Mouse (Mus musculus): ENCODE measurements at regions not wholly inside any gene's neighbourhood (a gene's known extent, or its start where the extent isn't known, plus 50 kb on each side); places are given as distances from the start of the nearest gene placed in this dataset.

DNA sequence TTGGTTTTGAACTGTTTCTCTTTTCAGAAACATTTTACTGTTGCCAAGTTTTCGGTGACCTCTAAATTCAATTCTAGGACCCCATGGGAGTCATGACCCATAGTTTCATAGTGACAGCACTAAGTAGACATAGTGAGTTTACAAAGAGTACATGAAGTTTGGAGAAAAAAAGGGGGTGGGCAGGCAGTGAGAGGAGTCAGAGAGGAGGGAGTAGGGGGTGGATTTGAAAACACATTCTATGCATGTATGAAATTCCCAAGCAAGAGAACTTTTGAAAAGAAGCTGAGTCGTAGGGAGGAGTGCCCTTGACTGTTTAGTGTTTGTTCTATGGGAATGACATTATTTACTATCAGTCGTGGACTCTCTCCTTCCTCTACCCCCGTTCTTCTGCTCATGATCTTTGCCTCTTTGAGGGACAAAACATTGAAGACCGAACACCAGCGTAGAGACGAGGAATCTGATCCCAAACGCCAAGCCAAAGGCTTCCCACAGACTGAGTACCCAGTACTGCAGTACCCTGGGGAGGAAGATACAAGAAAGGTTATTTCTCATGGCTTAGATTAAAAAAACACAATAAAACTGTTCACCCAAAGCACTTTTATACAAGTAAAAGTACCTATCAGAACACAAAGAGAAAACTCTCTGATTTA, 229.1 kb upstream of the Map3k1 start:
- no peak for DNase-seq (ENCODE audit: low spot score in 2 of 2)

DNA sequence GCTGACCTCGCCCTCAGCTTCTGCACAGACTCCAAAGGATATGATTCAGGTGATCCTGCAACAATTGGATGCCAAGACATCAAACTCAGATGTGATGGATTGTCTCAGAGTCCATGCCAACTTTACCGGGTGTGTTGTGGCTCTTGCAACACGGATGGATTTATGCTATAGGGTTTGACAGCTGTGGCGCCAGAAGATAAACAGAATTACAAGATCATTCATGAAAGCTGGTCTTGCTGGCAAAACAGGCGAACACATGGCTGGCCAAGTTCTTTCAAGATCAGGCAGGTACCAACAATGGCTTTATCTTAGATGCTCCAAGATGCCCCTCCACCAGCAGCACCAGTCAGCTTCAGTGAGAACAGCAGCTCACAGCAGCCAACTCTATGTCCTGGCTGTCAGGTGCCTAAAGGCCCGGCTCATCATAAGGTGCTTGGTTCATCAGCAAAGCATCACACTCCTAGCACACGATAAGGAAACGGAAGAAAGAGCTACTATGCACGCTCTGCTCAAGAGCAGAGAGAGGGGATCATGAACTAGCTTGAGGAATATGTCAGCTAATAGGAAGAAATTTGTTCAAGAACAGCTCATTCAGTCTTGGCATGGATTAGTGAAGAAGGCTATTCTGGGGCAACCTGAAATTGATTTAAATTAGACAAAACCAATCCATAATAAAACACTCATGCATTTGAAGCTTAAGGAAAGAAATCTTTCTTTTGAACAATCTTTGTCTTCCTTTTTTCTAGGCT, 229.9 kb upstream of the Map3k1 start:
- no peak for DNase-seq (ENCODE audit: low spot score in 2 of 2)

DNA sequence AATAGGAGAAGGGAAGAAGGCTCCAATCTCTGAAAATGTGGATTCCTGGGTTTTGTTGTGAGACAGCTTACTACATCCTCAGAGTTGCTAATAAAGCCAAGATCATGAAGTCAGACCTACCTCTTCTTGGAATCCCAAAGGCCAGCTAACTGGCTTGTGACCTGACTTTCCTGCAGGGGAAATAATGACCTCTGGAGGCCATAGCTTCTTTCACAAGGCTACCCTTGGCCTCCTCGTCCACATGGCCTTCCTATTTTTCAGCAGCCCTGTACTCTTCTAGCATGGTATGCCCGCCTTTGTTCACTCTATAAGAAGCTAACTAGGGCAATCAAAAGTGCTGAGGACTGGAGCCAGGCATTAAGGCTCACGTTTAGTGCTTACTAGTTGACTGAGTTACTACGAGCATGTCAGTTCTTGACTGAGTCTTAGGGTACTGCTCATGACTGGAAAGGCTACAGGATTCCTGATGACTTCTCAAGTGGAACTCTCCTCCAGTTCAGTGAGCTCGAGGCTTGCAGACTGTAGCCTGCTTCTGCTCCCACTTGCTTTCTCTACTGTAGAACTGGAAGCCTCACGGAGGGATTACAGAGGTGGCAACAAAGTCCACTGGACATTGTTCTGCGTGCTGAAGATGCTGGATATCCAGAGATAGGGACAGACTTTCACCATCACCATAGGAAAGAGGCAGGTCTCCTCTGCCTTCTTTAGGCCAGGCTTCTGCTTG, 230.8 kb upstream of the Map3k1 start:
- DNase-seq (ENCODE audit: low spot score in 2 of 2), result no peak

DNA sequence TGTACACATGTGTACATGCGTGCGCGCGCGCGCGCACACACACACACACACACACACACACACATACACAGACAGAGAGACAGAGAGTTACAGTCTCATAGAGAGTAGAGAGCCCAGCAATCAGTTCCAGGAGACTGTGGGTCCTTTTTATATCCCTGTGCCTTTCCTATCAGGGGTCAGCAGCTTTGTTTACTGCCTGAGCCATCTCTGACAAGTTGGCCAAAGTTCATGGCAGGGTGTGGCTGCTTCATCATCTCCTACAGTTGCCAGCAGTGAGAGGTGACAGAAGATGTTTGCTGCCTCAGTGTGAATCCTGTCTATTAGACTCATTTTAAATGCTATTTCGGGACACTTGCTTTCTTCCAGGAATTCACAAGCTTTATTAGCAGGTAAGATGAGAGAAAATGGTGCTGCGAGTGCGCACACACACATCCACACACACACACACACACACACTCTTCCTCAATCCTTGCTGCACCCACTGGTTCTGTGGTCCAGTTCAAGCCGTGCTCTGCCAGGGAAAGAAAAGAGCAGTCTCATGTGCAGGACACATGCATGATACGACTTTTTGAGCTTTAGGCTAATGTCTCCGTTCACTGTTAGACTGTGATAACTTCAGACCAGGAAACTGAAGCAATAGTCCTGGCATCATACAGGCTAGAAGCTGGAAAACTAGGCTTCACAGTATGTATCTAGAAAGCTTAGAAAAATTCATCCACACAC, 234.9 kb upstream of the Map3k1 start:
- no peak for DNase-seq (ENCODE audit: low spot score in 2 of 2)

DNA sequence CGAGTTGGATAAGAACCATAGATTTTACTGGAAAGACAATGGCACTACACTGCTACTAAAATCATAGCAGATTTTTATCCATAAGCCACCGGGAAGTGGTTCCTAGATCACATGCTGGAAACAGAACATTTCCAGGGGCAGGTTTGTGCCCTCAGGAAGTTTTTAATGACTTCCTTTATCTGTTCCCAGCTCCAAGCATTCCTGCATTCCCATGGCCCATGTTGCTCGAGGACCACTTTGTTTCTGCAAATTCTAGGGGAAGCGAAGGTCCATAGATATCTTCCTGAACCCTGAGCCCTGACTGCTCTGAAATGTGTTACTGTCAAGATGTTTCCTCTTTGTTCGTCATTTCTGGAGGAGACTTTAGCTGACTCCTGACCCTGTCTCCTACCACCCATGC, 235.6 kb upstream of the Map3k1 start:
- no peak for DNase-seq (ENCODE audit: low spot score in 2 of 2)

DNA sequence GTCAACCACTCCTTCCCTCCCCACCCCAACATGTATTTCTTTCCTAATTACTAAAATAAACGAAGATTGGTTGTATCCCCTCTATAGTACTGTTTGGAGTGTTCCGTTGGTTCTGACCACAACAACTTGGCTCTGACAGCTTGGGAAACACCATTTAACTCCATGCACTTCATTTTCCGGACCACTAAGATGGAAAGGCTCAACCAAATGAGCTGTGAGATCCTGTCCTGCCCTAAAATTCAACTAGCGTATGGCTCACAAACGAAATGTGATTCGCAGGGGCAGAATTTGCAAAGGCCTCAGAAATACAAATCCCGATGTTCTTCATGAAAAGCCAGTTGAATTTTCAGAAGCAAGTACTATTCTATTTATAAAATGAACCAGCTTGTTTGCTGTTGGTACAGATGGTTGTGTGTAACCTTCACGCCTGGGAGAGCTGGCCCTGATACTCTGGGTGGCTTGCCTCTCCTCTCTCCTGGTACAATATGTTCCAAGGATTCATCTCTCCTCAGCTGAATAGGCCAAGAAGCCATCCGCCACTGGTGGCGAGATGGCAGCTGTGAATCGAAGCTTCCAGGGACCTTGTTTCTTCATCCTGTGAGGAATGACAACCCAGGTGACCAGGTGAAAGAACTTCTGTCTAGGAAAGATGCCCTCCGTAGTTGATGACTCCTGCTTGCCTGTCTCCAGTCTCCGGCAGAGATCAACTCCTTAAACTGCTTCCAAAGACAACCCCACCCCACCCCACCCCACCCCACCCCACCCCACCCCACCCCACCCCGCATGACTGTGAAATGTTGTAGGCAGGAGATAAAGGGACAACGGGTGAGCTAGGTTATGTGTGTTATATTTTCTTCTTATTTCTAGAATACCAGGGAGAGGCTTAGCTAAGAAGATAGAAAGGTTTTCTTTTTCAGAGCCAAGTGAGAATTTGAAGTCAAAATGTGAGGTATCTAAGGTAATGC, 237.7 kb upstream of the Map3k1 start:
- DNase-seq (ENCODE audit: low spot score in 2 of 2), result no peak

DNA sequence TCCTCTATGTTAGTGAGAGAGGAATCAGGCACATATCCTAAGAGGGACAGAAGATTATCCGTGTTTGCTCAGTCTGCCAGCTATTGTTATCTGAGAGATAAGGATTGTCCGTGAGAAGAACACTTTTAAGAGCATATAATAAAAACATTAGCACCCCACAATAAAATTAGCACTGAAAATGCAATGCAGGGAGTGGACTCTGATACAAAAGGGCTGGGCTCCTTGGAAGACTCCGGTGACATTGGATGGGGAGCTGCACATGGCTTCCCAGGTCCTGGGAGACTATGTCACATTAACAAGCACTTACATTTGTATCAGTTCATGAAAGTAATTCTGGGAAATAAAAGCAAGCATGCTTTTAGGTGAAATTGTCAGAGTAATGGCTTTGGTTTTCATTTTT, 238.6 kb upstream of the Map3k1 start:
- DNase-seq (ENCODE audit: low spot score in 2 of 2), result no peak

DNA sequence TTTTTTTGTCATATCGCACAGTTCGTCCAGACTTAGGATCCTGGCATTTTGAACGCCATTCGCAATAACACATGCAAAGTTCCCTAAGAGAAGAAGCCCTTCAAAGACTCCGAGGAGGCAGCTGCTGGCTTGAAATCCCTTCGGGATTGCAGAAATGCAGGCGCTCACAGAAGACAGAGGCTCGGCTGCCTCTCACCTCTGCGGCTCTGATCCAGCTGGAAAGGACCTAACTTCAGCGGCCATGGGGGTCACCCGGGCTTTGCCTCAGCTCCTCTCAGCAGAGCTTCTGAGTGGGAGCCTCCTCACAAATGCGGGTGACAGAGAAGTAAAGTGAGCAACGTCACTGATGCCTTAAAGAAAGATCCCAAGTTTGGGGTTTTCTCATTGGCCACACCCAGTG, 239.1 kb upstream of the Map3k1 start:
- DNase-seq (ENCODE audit: low spot score in 2 of 2), result no peak

DNA sequence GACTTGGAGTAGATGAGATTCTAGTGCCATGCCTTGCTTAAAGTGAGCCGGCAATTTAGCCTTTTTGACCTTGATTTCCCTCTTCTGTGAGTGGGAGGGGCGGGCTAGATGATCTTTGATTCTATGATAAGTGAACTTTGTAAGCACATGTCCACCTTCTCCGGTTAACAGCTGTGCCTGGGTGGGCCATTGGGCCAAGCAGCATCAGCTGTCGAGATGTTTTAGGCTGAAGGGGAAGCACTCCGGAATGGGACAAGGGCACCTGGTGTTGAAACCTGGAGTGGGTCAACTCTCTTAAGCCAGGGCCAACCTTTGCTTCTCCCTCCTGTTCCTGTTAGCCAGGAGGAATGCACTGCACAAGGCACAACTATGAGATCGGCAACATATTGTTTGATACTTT, 239.5 kb upstream of the Map3k1 start:
- DNase-seq (ENCODE audit: low spot score in 2 of 2), result no peak

DNA sequence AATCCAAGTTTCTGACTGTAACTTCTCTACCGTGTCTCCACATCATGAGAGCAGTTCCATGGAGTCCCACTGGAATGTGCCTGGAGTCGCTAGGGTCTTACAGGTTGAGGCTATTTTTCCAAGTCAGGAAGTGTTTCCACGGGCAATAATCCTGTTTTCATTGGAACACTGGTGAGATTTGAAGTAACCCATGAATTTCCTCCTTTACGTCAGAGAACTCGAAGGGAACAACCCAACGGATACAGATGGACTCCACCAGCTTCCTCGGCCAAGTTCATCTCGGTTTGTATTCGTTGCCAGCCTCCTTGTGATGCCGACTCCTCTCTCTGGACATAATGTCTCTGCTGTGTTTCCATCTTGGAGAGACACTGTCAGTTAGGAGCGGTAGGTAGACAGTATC, 237.4 kb upstream of the Ankrd55 start:
- no peak for DNase-seq (ENCODE audit: low spot score in 2 of 2)

DNA sequence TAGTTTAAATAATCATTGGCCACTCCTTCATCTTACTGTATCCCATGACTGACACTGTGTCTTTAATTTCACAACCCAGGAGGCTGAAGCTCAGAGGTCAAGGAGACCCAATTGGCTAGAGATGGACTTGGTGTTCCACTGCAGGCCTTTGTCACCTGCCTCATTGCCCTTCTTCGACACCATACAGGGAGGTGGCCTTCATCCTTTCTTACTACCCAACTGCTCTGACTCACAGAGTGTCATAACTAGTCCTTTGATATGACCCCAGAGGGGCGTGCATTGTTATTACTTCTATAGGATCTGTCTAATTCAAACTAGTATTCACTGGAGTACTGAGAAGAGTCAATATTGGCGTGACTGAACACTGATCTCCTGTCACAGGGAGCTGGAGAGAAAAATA, 236.2 kb upstream of the Ankrd55 start:
- no peak for DNase-seq (ENCODE audit: low spot score in 2 of 2)

DNA sequence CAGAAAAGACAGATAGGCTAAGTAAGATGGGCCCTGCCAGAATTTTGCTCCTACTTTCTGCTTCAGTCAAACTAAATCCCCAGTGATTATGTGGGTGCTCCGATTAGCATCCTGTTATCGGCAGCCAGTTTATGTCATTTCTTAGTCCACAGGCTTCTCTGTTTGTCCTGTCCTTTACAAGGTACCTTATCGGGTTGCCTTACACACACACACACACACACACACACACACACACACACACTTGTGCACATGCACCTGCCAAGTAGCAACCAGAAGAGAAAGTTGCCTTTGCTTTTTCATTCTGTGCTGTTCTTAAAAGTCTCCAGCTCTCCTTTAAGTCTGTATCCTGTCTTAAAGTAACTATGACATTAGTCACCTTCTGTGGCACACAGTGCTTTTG, 235.8 kb upstream of the Ankrd55 start:
- DNase-seq (ENCODE audit: low spot score in 2 of 2), result no peak

DNA sequence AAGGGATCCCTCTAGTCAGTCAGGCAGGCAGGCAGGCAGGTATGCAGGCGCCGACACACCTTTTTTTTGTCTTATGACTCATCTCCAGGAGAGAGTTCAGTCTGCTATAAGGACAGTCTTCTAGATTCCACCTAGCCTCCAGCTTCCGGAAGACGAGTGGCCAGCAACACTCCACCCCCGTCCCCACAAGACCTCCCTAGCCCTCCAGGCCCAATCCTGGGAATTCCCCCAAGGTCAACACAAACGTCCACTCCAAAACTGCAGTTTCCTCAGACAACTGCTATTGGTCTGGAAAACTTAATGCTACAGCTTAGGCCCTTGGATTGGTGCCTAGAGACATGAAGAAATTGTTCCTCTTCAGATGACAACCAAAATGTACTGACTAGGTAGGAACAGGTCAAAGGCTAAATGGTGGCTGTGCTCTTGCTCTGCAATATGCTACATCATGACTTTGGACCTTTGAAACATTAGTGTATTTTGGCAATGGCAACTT, 233.3 kb upstream of the Ankrd55 start:
- no peak for DNase-seq (ENCODE audit: low spot score in 2 of 2)

DNA sequence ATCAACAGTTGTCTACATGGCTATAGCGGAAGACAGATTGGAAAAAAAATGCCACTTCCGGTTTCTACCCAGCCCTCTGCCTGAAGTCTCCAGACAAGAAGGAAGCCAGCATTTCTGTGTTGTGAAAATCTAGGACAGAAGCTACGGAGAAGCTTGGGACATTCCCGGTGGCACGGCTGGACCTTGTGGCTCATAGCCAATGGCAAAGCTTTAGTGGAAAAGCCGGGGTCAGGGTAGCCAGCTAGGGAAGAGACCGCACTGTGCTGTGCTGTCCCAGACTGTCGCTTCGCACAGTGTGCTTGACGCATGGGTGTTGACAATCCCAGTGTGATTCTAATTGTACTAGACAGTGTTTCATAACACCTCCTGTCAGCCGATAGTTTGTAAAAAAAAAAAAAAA, 230.0 kb upstream of the Ankrd55 start:
- no peak for DNase-seq (ENCODE audit: low spot score in 2 of 2)

DNA sequence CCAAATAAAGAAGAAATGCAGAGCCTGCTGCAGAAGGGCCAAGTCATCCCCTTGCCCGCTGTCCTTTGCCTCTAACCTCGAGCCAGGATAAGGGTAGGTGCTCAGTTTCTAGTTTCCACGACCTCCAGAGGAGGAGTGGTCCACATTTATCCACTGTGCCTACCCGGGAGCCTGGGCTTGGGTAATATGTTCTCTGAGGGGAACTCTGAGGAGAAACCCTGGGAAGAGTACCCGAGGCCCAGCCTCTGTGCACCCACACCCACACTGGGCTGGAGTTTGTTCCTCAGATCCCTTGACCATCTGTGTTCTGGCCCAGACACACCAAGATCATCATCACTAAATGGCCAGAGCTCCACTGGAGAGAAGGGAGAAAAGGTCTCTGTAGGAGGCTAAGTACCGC, 229.5 kb upstream of the Ankrd55 start:
- no peak for DNase-seq (ENCODE audit: low spot score in 2 of 2)

DNA sequence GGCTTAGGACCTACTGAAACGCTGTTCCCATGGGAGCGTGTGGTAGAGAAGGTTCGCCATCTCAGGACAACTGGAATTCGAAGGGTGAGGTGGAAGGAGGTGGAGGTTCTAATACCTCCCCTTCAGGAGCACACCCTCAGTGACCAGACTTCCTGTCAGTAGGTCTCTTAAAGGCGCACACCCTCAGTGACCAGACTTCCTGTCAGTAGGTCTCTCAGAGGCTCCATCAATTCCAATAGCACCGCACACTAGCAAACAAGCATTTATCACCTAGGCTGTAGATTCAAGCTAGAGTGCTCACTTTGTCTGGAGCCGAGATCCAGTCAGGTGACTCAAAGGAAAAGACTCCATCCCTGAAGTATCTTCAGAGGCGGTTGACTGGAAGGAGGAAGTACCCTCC, 226.2 kb upstream of the Ankrd55 start:
- DNase-seq (ENCODE audit: low spot score in 2 of 2), result no peak

DNA sequence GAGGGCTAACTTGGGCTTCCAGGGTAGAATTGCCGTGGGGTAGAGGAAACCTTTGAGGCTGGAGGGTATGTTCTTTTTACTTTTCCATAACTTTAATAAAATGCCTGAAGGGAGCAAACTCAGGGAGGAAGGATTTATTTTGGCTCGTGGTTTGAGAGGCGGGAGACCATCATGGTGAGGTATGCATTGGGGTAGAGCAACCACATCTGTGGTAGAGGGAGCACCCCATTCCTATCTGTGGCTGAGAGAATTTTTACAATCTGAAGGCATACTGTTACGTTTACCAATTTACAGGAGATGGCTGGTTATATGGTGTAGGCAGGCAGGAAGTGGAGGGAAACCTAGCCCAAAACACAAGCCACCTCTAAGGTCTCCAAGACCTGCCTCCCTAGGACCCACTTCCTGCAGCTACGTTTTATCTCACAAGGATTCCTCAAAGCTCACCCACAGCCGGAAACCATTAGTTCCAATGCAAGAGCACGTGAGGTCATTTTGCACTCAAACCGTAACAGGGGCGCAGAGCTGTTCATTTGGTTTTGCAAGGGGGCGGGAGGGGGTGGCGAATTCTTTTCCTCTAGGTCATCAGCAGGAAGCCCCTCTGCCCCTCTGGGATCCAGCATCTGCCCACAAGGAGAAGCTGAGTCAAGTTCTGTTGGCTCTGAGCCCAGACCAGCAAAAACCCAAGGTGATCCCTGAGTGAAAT, 224.7 kb upstream of the Ankrd55 start:
- no peak for DNase-seq (ENCODE audit: low spot score in 2 of 2)

DNA sequence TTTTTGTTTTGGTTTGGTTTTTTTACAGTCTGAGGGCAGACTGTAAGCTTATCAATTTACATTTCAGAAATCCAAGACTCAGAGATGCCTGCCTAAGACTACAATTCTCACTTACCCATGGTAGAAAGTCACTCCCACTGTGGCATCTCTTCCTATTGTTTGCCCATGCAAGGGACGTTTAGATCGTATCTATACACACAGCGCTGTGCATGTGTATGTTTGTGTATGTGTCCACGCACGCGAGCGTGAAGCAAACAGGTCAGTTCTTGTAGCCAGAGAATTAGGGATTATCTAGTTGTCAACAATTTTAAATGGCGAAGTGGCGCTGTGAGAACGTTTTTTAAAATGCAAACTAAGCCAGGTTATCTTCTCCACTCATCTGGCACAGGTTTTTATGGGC, 223.6 kb upstream of the Ankrd55 start:
- DNase-seq (ENCODE audit: low spot score in 2 of 2), result no peak

DNA sequence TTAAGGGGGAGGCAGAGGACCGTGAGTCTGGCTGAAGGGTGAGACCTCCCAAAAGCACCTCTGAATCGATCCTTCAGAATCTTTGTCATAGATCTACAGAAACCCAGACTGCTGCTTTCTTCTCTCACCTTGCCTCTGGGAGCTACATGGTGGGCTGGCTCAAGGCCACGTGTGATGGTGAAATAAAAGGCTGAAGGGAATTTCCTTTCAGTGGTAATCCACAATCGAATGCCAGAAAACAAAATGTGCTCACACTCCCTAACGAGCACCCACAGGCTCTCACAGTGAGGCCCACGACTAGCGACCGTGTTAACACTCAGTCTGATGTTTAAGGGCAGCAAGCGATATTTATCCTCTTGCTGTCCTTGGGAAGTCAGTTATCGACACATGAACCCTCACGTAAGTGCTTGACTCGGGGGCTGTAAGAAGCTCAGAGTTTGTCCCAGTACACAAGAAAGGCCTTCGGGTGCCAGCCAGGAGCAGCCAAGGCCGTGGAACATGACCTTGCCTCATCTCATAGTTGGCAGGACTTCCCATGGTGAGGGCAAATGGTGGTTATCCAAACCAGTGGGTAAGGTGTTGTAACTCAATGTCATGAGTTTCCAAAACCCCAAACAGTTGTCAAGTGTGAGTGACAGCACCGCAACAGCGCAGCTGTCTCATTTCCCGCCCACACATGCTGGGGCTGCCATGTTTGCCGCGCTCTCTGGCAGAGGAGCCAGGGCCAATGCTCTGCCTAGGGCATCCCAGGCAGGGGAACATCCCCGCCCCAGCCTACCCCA, 221.0 kb upstream of the Ankrd55 start:
- peak; percentile 12 to 33 for DNase-seq (ENCODE audit: low spot score in 2 of 2)
